Mouse (Mus musculus) MEL (cell line): ENCODE data around the gene Fgf13. TPM values are rescaled to one million over a fixed set of nuclear protein-coding genes. Genes with fewer than 3 reads are reported as not detected.

Experiments used
- DNase-seq: peaks from one replicate; pipeline ENCODE4 v3.0.0; 2011; ENCODE audit warnings: low read depth, low spot score
- H3K27ac ChIP-seq: 2 replicates; pipeline ENCODE4 v1.5.1; 2012; ENCODE audit warnings: low read depth, mild to moderate bottlenecking, control low read depth, low read length, moderate library complexity; ENCODE audit not compliant: control insufficient read depth
- H3K27me3 ChIP-seq, 2 experiments: fragments of 150-350 bp in 1 of 2; sonication (generic) in 1 of 2; 2 replicates each; pipeline ENCODE4 v1.6.1; 2012; ENCODE audit warnings: low read length in 2 of 2, mild to moderate bottlenecking in 2 of 2, improper control_type of control experiment in 1 of 2, moderate library complexity in 1 of 2; ENCODE audit not compliant: insufficient read depth in 2 of 2, control insufficient read depth in 1 of 2
- H3K36me3 ChIP-seq, 2 experiments: 2 replicates each; pipeline ENCODE4 v1.6.1; 2012 to 2014; ENCODE audit warnings: low read length in 2 of 2, improper control_type of control experiment in 1 of 2, inconsistent platforms in 1 of 2, mild to moderate bottlenecking in 1 of 2; ENCODE audit not compliant: insufficient read depth in 2 of 2, control insufficient read depth in 1 of 2
- H3K4me1 ChIP-seq, 2 experiments: fragments of 150-350 bp in 1 of 2; sonication (generic) in 1 of 2; 2 replicates each; pipeline ENCODE4 v1.6.1; 2012; ENCODE audit warnings: low read length in 2 of 2, improper control_type of control experiment in 1 of 2, mild to moderate bottlenecking in 1 of 2; ENCODE audit not compliant: insufficient read depth in 2 of 2, control insufficient read depth in 1 of 2
- H3K4me3 ChIP-seq, 2 experiments: fragments of 150-350 bp in 1 of 2; sonication (generic) in 1 of 2; 2 replicates each; pipeline ENCODE4 v1.5.1; 2012; ENCODE audit warnings: low read depth in 2 of 2, low read length in 2 of 2, mild to moderate bottlenecking in 2 of 2, moderate library complexity in 2 of 2, control low read depth in 1 of 2, improper control_type of control experiment in 1 of 2; ENCODE audit not compliant: control insufficient read depth in 1 of 2, insufficient read depth in 1 of 2
- H3K79me2 ChIP-seq: 2 replicates; pipeline ENCODE4 v1.6.1; 2012; ENCODE audit warnings: mild to moderate bottlenecking, low read length, moderate library complexity; ENCODE audit not compliant: control insufficient read depth, poor library complexity, insufficient read depth
- H3K9ac ChIP-seq: 2 replicates; pipeline ENCODE4 v1.6.1; 2012; ENCODE audit warnings: low read depth, mild to moderate bottlenecking, control low read depth, low read length, moderate library complexity; ENCODE audit not compliant: control insufficient read depth, poor library complexity, severe bottlenecking
- H3K9me3 ChIP-seq: fragments of 150-350 bp; sonication (generic); replicated peaks from 2 replicates; pipeline ENCODE4 v1.6.1; 2012; ENCODE audit warnings: mild to moderate bottlenecking, low read length, improper control_type of control experiment, moderate library complexity; ENCODE audit not compliant: insufficient read depth
- BHLHE40 ChIP-seq: IDR thresholded peaks from 2 replicates; pipeline ENCODE4 v1.6.1; 2012; ENCODE audit warnings: low read depth, mild to moderate bottlenecking, inconsistent platforms, low read length, improper control_type of control experiment, borderline replicate concordance
- CHD1 ChIP-seq: IDR thresholded peaks from 2 replicates; pipeline ENCODE4 v1.6.1; 2012; ENCODE audit warnings: low read depth, mild to moderate bottlenecking, inconsistent platforms, low read length, improper control_type of control experiment
- ELF1 ChIP-seq: IDR thresholded peaks from 2 replicates; pipeline ENCODE4 v1.6.1; 2014; ENCODE audit warnings: low read depth, mild to moderate bottlenecking, inconsistent platforms, low read length, improper control_type of control experiment, moderate library complexity
- ETS1 ChIP-seq: IDR thresholded peaks from 2 replicates; pipeline ENCODE4 v1.6.1; 2012; ENCODE audit warnings: low read depth, mild to moderate bottlenecking, inconsistent platforms, low read length, improper control_type of control experiment, moderate library complexity
- GABPA ChIP-seq: IDR thresholded peaks from 2 replicates; pipeline ENCODE4 v1.6.1; 2012; ENCODE audit warnings: low read depth, mild to moderate bottlenecking, inconsistent platforms, low read length, improper control_type of control experiment, moderate library complexity
- JUND ChIP-seq: IDR thresholded peaks from 2 replicates; pipeline ENCODE4 v1.6.1; 2011; ENCODE audit warnings: low read depth, mild to moderate bottlenecking, improper control_type of control experiment, low read length
- MAX ChIP-seq: IDR thresholded peaks from 2 replicates; pipeline ENCODE4 v1.6.1; 2011; ENCODE audit warnings: low read length, improper control_type of control experiment
- MEF2A ChIP-seq: IDR thresholded peaks from 2 replicates; pipeline ENCODE4 v1.6.1; 2014; ENCODE audit warnings: low read depth, mild to moderate bottlenecking, inconsistent platforms, low read length, improper control_type of control experiment; ENCODE audit not compliant: poor library complexity, insufficient replicate concordance, severe bottlenecking; ENCODE audit errors: extremely low read depth
- MYB ChIP-seq: IDR thresholded peaks from 2 replicates; pipeline ENCODE4 v1.6.1; 2011; ENCODE audit warnings: mild to moderate bottlenecking, low read depth, low read length, improper control_type of control experiment
- MYC ChIP-seq: IDR thresholded peaks from 2 replicates; pipeline ENCODE4 v1.6.1; 2011; ENCODE audit warnings: low read depth, mild to moderate bottlenecking, low read length, improper control_type of control experiment, moderate library complexity
- NELFE ChIP-seq: IDR thresholded peaks from 2 replicates; pipeline ENCODE4 v1.6.1; 2011; ENCODE audit warnings: low read depth, low read length, improper control_type of control experiment
- POLR2A ChIP-seq, 2 experiments: IDR thresholded peaks; 2 replicates each; pipeline ENCODE4 v1.6.1; 2011 to 2012; ENCODE audit warnings: low read length in 2 of 2, mild to moderate bottlenecking in 2 of 2, control low read depth in 1 of 2, improper control_type of control experiment in 1 of 2, low read depth in 1 of 2, moderate library complexity in 1 of 2; ENCODE audit not compliant: control insufficient read depth in 1 of 2, insufficient read depth in 1 of 2, poor library complexity in 1 of 2
- POLR2AphosphoS2 ChIP-seq: IDR thresholded peaks from 2 replicates; pipeline ENCODE4 v1.6.1; 2011; ENCODE audit warnings: low read length, improper control_type of control experiment
- RAD21 ChIP-seq: IDR thresholded peaks from 2 replicates; pipeline ENCODE4 v1.6.1; 2011; ENCODE audit warnings: mild to moderate bottlenecking, low read depth, low read length, improper control_type of control experiment
- RCOR1 ChIP-seq: IDR thresholded peaks from 2 replicates; pipeline ENCODE4 v1.6.1; 2012; ENCODE audit warnings: low read depth, mild to moderate bottlenecking, inconsistent platforms, low read length, improper control_type of control experiment
- SIN3A ChIP-seq: IDR thresholded peaks from 2 replicates; pipeline ENCODE4 v1.6.1; 2012; ENCODE audit warnings: low read length, improper control_type of control experiment, inconsistent platforms
- SMC3 ChIP-seq: IDR thresholded peaks from 2 replicates; pipeline ENCODE4 v1.6.1; 2011; ENCODE audit warnings: low read depth, low read length, improper control_type of control experiment
- TAL1 ChIP-seq: IDR thresholded peaks from 2 replicates; pipeline ENCODE4 v1.6.1; 2012; ENCODE audit warnings: mild to moderate bottlenecking, inconsistent platforms, low read length, moderate library complexity, mixed read lengths
- TBP ChIP-seq: IDR thresholded peaks from 2 replicates; pipeline ENCODE4 v1.8.0; 2011; ENCODE audit warnings: low read depth, low read length, improper control_type of control experiment
- TCF12 ChIP-seq: IDR thresholded peaks from 2 replicates; pipeline ENCODE4 v1.6.1; 2014; ENCODE audit warnings: low read depth, mild to moderate bottlenecking, inconsistent platforms, low read length, improper control_type of control experiment, moderate library complexity
- USF1 ChIP-seq: IDR thresholded peaks from 2 replicates; pipeline ENCODE4 v1.6.1; 2014; ENCODE audit warnings: low read depth, mild to moderate bottlenecking, inconsistent platforms, low read length, improper control_type of control experiment, moderate library complexity
- USF2 ChIP-seq, 2 experiments: IDR thresholded peaks; 2 replicates each; pipeline ENCODE4 v1.6.1; 2011 to 2012; ENCODE audit warnings: improper control_type of control experiment in 2 of 2, low read length in 2 of 2, borderline replicate concordance in 1 of 2, inconsistent platforms in 1 of 2, low read depth in 1 of 2, mild to moderate bottlenecking in 1 of 2; ENCODE audit not compliant: insufficient read depth in 1 of 2
- ZC3H11A ChIP-seq: IDR thresholded peaks from 2 replicates; pipeline ENCODE4 v1.6.1; 2012; ENCODE audit warnings: low read depth, mild to moderate bottlenecking, inconsistent platforms, low read length, improper control_type of control experiment
- ZKSCAN1 ChIP-seq: IDR thresholded peaks from 2 replicates; pipeline ENCODE4 v1.6.1; 2012; ENCODE audit warnings: low read depth, mild to moderate bottlenecking, inconsistent platforms, low read length, improper control_type of control experiment, moderate library complexity
- ZMIZ1 ChIP-seq: IDR thresholded peaks from 2 replicates; pipeline ENCODE4 v1.6.1; 2012; ENCODE audit warnings: low read depth, mild to moderate bottlenecking, inconsistent platforms, low read length, improper control_type of control experiment, moderate library complexity
- polyA plus RNA-seq, 2 experiments: library from polyadenylated mRNA; stranded (reverse) in 1 of 2; unstranded in 1 of 2; fragments of >175 nt in 1 of 2; fragments of >200 nt in 1 of 2; gene quantifications; 2 replicates each; pipeline versions ENCODE4 v1.2.1 to v1.2.4; 2012; ENCODE audit warnings: low replicate concordance in 2 of 2, low read depth in 1 of 2; ENCODE audit not compliant: insufficient read length in 2 of 2, insufficient read depth in 1 of 2, missing spikeins in 1 of 2
- total RNA-seq: library from RNA; depleted of rRNA; stranded (reverse); fragments of 300-350 nt; gene quantifications from 2 replicates; pipeline ENCODE4 v1.2.3, GENCODE M21; 2012

Gene Fgf13
- total and polyA plus RNA-seq, 3 experiments, result not detected

GRCm38 (mm10) chrX:59080427-59080826, 487.4 kb downstream of the Fgf13 start:
- no peak overlapping the region for H3K27ac ChIP-seq
- H3K4me3 ChIP-seq, result no peak overlapping the region
- no peaks in the 10 kb centered on the region for H3K36me3 ChIP-seq
- H3K27me3 ChIP-seq, result no peaks in the 10 kb centered on the region
- no peak overlapping the region for H3K9ac ChIP-seq
- TF ChIP-seq NELFE (no peak), RCOR1 (no peak), USF2 (IDR thresholded peaks at IDR 0.05; ENCODE audit: borderline replicate concordance in 1 of 2, insufficient read depth in 1 of 2, low read depth in 1 of 2, low read length in 2 of 2) (no peak), TBP (no peak), JUND (no peak), POLR2AphosphoS2 (no peak), MEF2A (no peak)
- no peaks in the 10 kb centered on the region for H3K79me2 ChIP-seq
- DNase-seq, result no peak
- no peaks in the 10 kb centered on the region for H3K4me1 ChIP-seq
- H3K9me3 ChIP-seq, result no peaks in the 10 kb centered on the region

GRCm38 (mm10) chrX:59072083-59072482, 495.8 kb downstream of the Fgf13 start:
- H3K4me1 ChIP-seq, result no peaks in the 10 kb centered on the region
- no peak for DNase-seq

GRCm38 (mm10) chrX:59063157-59063556, 504.7 kb downstream of the Fgf13 start:
- H3K4me1 ChIP-seq, result peaks cover 0 to 2% of the 10 kb centered on the region in 2 experiments; a peak in 2 of 4 replicates
- no peaks in the 10 kb centered on the region for H3K79me2 ChIP-seq
- no peak overlapping the region for H3K4me3 ChIP-seq
- DNase-seq, result peak; percentile 19
- H3K9me3 ChIP-seq, result no peaks in the 10 kb centered on the region
- no peaks in the 10 kb centered on the region for H3K27me3 ChIP-seq
- no peak overlapping the region; the same call in 1 of the 2 replicates for H3K9ac ChIP-seq
- H3K36me3 ChIP-seq, result no peaks in the 10 kb centered on the region; a peak in 1 of 4 replicates
- H3K27ac ChIP-seq, result no peak overlapping the region; the same call in 1 of the 2 replicates
- TF ChIP-seq ZC3H11A (no peak), ZMIZ1 (no peak), BHLHE40 (no peak), USF1 (no peak), NELFE (no peak), ELF1 (no peak), GABPA (no peak), ZKSCAN1 (no peak), JUND (no peak), MYB (no peak), TAL1 (no peak), RAD21 (no peak), SIN3A (no peak), POLR2A (IDR thresholded peaks at IDR 0.05; ENCODE audit: control insufficient read depth in 1 of 2, insufficient read depth in 1 of 2, low read depth in 1 of 2, low read length in 2 of 2, poor library complexity in 1 of 2) (no peak), MYC (no peak), TCF12 (peak; percentile 76), CHD1 (no peak), RCOR1 (peak; percentile 25; the same call in 1 of the 2 replicates), TBP (no peak), ETS1 (0 out of 2 replicates have a peak, but pooled peaks have one; percentile 22), SMC3 (no peak)

More at GRCm38 (mm10) chrX:59072083-59072482, 495.8 kb downstream of the Fgf13 start:
- Histone ChIP-seq H3K36me3 (no peaks in the 10 kb centered on the region), H3K27ac (no peak overlapping the region), H3K9ac (no peak overlapping the region), H3K79me2 (no peaks in the 10 kb centered on the region), H3K4me3 (no peak overlapping the region), H3K27me3 (no peaks in the 10 kb centered on the region), H3K9me3 (no peaks in the 10 kb centered on the region)
- TF ChIP-seq MEF2A, result no peak
- TF ChIP-seq USF2 (IDR thresholded peaks at IDR 0.05; ENCODE audit: borderline replicate concordance in 1 of 2, insufficient read depth in 1 of 2, low read depth in 1 of 2, low read length in 2 of 2), result no peak
- TF ChIP-seq ZMIZ1, result no peak
- no peak for TF ChIP-seq MAX
- TF ChIP-seq TAL1, result no peak
